Mouse (Mus musculus): Measurements from ENCODE around the gene Dhrs4. TPM values are rescaled to one million over a fixed set of nuclear protein-coding genes. Genes with fewer than 3 reads are reported as not detected.

The Dhrs4 gene
- polyA plus RNA-seq, 1 experiment from 2014 or later: 21.5 TPM

DNA sequence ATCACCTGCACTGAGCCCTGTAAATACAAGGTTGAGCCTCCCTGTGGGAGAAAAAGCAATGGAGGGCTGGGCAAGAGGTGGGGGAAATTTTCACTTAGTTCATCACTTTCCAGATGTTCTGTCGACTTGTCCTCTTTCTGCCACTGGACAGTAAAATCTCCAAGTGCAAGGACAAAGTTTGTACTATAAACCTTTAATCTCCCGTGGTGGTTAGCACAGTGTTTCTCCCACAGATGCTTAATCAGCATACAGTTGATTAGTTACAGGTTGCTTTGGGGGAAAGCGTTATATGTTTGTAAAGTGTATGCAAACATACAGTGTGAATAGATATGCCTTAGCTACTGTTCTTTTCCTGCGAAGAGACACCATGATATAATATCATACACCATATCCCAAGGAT lies 12.1 kb upstream of the Dhrs4 start:
- WGBS: 82% methylated on average over 4 of the region's 4 CpGs
- H3K4me3 ChIP-seq (replicated peaks): no peak overlapping the region
- peaks cover 1% of the 10 kb centered on the region; the same call in 1 of the 2 replicates for H3K4me1 ChIP-seq
- H3K9ac ChIP-seq (replicated peaks): no peak overlapping the region
- H3K9me3 ChIP-seq (replicated peaks): no peaks in the 10 kb centered on the region
- H3K4me2 ChIP-seq: no peak overlapping the region
- H3K27me3 ChIP-seq (replicated peaks): no peaks in the 10 kb centered on the region
- no peak overlapping the region for H3K27ac ChIP-seq (replicated peaks)
- ATAC-seq (ENCODE audit: low FRiP score): no peak
- H3K36me3 ChIP-seq: no peaks in the 10 kb centered on the region

DNA sequence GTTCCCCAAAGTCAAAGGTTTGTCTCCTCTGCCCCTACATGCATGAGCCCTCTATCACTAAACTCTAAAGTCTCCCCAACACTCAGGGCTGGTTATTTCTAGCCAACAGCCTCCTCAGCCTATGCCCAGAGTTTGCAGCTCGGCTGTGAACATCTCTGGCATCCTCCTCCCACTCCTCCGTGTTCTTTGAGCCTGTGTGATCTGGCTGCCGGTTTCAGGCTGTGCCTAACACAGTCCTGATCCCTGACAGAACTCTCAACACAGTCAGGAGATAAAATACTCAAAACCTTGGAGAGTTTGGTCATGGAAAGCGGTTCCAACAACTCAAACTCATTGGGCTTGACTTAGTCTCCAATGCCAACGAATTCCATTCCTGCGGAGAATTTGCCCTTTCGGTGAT lies 11.4 kb upstream of the Dhrs4 start:
- H3K4me3 ChIP-seq (replicated peaks): no peak overlapping the region
- WGBS: 84% methylated on average over 7 of the region's 7 CpGs
- H3K9me3 ChIP-seq (replicated peaks): no peaks in the 10 kb centered on the region
- no peak for ATAC-seq (ENCODE audit: low FRiP score)
- no peaks in the 10 kb centered on the region for H3K27me3 ChIP-seq (replicated peaks)
- H3K4me2 ChIP-seq: no peak overlapping the region
- H3K4me1 ChIP-seq: peaks cover 6% of the 10 kb centered on the region; the same call in 1 of the 2 replicates
- no peaks in the 10 kb centered on the region for H3K36me3 ChIP-seq
- H3K27ac ChIP-seq (replicated peaks): no peak overlapping the region
- H3K9ac ChIP-seq (replicated peaks): no peak overlapping the region

DNA sequence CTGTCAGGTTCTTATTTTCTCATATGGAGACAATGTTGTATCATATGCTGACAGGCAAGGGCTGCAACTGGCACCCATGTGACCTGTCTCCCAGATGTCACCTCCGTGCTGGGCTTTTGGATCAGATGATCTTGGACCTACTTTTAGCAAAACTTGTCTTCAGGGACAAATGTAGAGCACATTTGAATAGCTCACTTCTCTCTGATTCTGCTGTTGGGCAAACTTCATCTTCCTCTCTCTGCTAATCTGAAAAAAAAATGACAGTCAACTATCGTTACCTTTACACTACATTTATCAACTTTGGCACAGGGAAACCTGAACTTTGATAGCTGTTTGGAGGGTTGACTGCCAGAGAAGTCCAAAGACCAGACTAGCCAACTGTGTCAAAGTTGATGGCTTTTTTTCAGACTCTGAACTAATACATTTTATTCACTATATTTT lies 10.2 kb upstream of the Dhrs4 start:
- Histone ChIP-seq H3K4me1 (peaks cover 6% of the 10 kb centered on the region; the same call in 1 of the 2 replicates), H3K4me2 (no peak overlapping the region), H3K27me3 (replicated peaks) (no peaks in the 10 kb centered on the region), H3K4me3 (replicated peaks) (no peak overlapping the region), H3K36me3 (no peaks in the 10 kb centered on the region), H3K9ac (replicated peaks) (no peak overlapping the region), H3K9me3 (replicated peaks) (no peaks in the 10 kb centered on the region), H3K27ac (replicated peaks) (no peak overlapping the region)
- WGBS: 88% methylated on average over 2 of the region's 2 CpGs
- no peak for ATAC-seq (ENCODE audit: low FRiP score)

DNA sequence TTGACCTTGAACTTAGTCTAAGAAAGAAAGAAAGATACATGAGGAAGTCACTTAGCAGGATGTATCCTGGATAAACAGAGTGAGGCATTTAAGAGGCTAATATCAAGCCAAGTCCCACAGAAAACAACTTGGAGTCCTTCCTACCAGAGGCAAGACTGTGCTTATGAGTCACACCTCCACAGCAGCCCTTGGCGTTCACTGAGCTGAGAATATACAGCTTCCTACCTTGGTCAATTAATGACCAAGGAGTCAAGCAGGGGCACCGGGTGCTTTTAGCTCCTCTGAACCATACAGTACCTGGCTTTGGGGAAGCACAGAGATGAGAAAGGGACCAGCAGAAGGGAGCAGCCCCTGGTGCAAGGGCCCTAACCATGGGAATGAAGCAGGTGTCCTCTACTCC lies 9.5 kb upstream of the Dhrs4 start:
- no peak overlapping the region for H3K4me2 ChIP-seq
- H3K9ac ChIP-seq (replicated peaks): no peak overlapping the region
- H3K9me3 ChIP-seq (replicated peaks): no peaks in the 10 kb centered on the region
- no peaks in the 10 kb centered on the region for H3K36me3 ChIP-seq
- H3K27me3 ChIP-seq (replicated peaks): no peaks in the 10 kb centered on the region
- peaks cover 6% of the 10 kb centered on the region; the same call in 1 of the 2 replicates for H3K4me1 ChIP-seq
- 83% methylated on average over 2 of the region's 2 CpGs for WGBS
- ATAC-seq (ENCODE audit: low FRiP score): no peak
- no peak overlapping the region for H3K4me3 ChIP-seq (replicated peaks)
- H3K27ac ChIP-seq (replicated peaks): no peak overlapping the region

DNA sequence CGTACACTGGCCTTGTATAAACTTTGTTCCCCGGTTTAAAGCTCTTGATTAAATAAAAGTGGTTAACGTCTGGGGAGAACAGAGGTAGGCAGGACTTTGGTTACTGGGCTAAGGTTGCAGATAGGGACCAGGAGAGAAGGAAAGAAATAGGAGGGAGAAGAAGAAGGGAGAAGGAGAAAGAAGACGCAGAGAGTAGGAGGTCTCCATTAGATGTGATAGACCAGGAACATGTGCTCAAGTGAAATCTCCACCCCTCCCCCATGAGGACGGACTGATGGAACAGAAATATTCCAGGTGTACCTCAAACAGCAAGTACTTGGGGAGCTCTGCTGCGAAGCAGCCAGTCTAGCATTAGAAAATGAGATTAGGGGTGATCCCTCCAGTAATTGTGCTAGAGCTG lies 8.7 kb upstream of the Dhrs4 start:
- H3K4me1 ChIP-seq: peaks cover 6% of the 10 kb centered on the region; the same call in 1 of the 2 replicates
- H3K27me3 ChIP-seq (replicated peaks): no peaks in the 10 kb centered on the region
- H3K4me3 ChIP-seq (replicated peaks): no peak overlapping the region
- H3K9ac ChIP-seq (replicated peaks): no peak overlapping the region
- no peak overlapping the region for H3K4me2 ChIP-seq
- no peak overlapping the region for H3K27ac ChIP-seq (replicated peaks)
- 88% methylated on average over 6 of the region's 6 CpGs for WGBS
- H3K36me3 ChIP-seq: no peaks in the 10 kb centered on the region
- no peaks in the 10 kb centered on the region for H3K9me3 ChIP-seq (replicated peaks)
- no peak for ATAC-seq (ENCODE audit: low FRiP score)

DNA sequence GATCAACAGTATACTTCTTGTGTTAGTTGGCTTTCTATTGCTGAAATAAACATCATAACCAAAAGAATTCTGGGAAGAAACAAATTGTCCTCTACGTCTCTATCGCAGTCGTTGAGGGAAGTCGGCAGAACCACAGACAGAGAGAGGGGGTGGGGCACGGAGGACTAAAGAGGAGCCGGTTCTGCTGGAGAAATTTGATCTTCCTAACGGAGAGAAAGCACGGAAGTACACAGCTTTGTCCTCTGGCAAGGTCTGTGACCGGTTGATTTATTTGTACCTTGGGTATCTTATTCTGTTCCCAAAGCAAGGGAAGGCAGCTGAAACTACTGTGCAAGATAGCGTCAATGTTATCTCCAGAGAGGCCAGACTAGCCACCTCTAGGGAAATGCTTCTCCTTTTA lies 7.8 kb upstream of the Dhrs4 start:
- Histone ChIP-seq H3K27me3 (replicated peaks) (no peaks in the 10 kb centered on the region), H3K4me3 (replicated peaks) (no peak overlapping the region), H3K9me3 (replicated peaks) (no peaks in the 10 kb centered on the region), H3K36me3 (no peaks in the 10 kb centered on the region), H3K9ac (replicated peaks) (no peak overlapping the region), H3K4me2 (peak overlapping the region; percentile 19; the same call in 1 of the 2 replicates), H3K4me1 (peaks cover 6% of the 10 kb centered on the region; the same call in 1 of the 2 replicates), H3K27ac (replicated peaks) (no peak overlapping the region)
- 19% methylated on average over 10 of the region's 10 CpGs for WGBS
- ATAC-seq (ENCODE audit: low FRiP score): no peak

DNA sequence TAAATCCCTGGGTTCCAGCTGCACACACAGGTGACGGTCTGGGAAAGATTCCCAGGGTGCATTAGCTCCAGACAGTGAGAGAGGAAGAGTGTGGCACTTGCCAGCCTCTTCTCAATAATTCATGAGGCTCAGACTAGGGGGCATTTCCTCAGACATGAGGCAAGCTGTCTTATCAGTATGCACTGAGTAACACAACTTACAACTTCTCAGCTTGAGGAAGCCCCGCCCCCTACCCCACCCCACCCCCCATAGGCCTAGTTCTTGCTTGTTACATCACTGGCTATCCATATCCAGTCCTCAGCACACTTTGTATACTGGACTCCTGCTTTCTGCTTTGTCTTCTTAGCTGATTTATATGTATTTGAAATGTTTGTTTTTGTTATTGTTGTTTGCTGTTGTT lies 2.9 kb upstream of the Dhrs4 start:
- Histone ChIP-seq H3K27me3 (replicated peaks) (no peaks in the 10 kb centered on the region), H3K36me3 (no peaks in the 10 kb centered on the region), H3K9ac (replicated peaks) (no peak overlapping the region), H3K9me3 (replicated peaks) (no peaks in the 10 kb centered on the region), H3K4me3 (replicated peaks) (no peak overlapping the region), H3K4me1 (peaks cover 17% of the 10 kb centered on the region; the same call in 1 of the 2 replicates), H3K4me2 (no peak overlapping the region), H3K27ac (replicated peaks) (no peak overlapping the region)
- ATAC-seq (ENCODE audit: low FRiP score): no peak
- 60% methylated on average over 2 of the region's 2 CpGs for WGBS

DNA sequence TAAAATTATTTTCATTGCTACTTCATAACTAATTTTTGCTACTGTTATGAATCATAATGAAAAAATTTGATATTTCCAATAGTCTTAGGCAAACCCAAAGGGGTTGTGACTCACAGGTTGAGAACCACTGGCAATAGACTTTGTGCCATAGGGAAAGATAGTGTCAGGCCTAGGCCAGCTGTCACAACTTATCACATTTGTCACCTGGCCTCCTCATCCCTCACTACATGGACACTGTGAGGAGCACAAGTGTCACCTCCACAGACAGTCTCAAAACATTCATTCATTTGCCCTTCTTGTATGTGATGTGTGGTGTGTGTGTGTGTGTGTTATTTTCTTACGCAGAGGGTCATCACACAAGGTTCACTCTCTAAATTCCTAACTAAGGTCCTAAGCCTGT lies 1.1 kb upstream of the Dhrs4 start:
- Histone ChIP-seq H3K27ac (replicated peaks) (no peak overlapping the region), H3K9ac (replicated peaks) (no peak overlapping the region), H3K4me1 (peaks cover 12% of the 10 kb centered on the region; the same call in 1 of the 2 replicates), H3K4me2 (no peak overlapping the region), H3K4me3 (replicated peaks) (no peak overlapping the region), H3K27me3 (replicated peaks) (no peaks in the 10 kb centered on the region), H3K36me3 (no peaks in the 10 kb centered on the region), H3K9me3 (replicated peaks) (no peaks in the 10 kb centered on the region)
- ATAC-seq (ENCODE audit: low FRiP score): no peak
- WGBS: 100% methylated on average over 1 of the region's 1 CpGs

DNA sequence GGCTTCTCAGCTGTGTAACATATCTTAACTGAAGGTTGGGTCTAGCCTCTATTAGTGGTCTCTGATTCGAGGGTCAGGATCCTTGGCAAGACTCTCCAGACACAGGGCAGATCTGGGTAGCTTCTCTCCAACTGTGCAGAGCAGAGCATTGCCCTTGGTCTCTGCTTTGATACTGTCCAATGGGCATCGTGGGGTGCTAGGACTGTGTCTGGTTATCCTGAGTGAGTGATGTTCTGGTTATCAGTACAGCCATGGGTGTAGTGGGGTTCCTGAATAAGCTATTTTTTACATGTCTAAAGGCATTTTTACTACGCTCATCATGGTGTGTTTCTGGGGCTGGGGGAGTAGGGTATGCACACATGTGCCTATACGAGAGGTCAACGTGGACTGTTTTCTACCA lies 729 bp upstream of the Dhrs4 start:
- H3K4me2 ChIP-seq: no peak overlapping the region
- no peak for ATAC-seq (ENCODE audit: low FRiP score)
- no peaks in the 10 kb centered on the region for H3K9me3 ChIP-seq (replicated peaks)
- no peak overlapping the region for H3K4me3 ChIP-seq (replicated peaks)
- H3K36me3 ChIP-seq: no peaks in the 10 kb centered on the region
- WGBS: 95% methylated on average over 5 of the region's 5 CpGs
- H3K27me3 ChIP-seq (replicated peaks): no peaks in the 10 kb centered on the region
- no peak overlapping the region for H3K27ac ChIP-seq (replicated peaks)
- H3K9ac ChIP-seq (replicated peaks): no peak overlapping the region
- H3K4me1 ChIP-seq: peaks cover 12% of the 10 kb centered on the region; the same call in 1 of the 2 replicates

DNA sequence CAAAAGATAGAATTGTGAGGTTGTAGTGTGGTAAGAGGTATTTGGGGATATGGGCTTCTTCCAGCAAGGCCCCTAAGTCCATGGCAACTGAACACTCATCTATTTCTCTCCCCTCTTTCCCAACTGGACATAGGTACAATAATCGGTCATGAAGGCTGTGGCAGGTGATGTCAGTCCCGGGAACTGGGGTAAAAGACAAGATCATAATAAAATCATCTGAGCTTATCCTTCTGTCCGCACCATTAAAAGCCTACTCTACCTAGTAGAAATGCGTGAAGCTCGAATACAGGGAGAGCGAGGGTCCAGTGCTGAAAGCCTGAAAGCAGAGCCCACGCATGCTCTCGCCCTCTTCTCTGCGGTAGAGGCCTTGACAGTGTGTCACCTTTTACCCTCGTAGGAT lies 1.1 kb downstream of the Dhrs4 start:
- no peak overlapping the region for H3K4me3 ChIP-seq (replicated peaks)
- peak overlapping the region; percentile 67 for H3K4me2 ChIP-seq
- H3K27me3 ChIP-seq (replicated peaks): no peaks in the 10 kb centered on the region
- no peaks in the 10 kb centered on the region for H3K9me3 ChIP-seq (replicated peaks)
- H3K36me3 ChIP-seq: no peaks in the 10 kb centered on the region
- no peak for ATAC-seq (ENCODE audit: low FRiP score)
- H3K27ac ChIP-seq (replicated peaks): no peak overlapping the region
- H3K9ac ChIP-seq (replicated peaks): no peak overlapping the region
- 95% methylated on average over 10 of the region's 10 CpGs for WGBS
- peaks cover 14% of the 10 kb centered on the region; the same call in 1 of the 2 replicates for H3K4me1 ChIP-seq

DNA sequence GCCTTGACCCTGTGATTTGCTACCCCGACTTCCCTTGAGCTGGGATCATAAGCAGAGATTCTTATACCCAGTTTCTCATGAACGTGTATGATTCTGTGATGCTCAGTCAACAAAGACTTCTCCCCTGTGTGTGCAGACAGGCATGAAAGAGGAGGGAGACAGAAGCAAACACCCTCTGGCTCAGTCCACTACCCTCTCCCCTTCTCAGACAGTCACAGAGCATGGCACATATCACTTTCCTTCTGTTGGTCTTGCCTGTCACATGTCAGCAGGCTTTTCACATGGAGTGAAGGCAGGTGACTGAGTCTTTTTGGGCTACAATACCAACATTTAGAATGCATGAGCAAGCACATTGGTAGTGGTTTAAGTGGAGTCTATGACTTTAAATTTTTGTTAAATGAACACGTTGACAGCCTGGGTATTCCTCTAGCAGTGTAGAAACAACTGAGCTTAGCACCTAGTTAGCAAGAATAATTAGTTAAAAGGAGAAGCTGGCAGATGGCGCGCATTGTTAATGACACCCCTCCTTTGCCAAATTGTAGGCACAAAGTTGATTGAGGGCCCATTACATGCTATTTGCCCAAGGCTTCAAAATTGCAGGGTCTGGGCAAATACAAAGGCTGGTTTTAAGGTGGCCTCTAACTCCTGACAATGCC lies 6.0 kb downstream of the Dhrs4 start:
- no peaks in the 10 kb centered on the region for H3K9me3 ChIP-seq (replicated peaks)
- H3K4me1 ChIP-seq: 0 out of 2 replicates have a peak, but pooled peaks cover 5% of the 10 kb centered on the region
- no peak overlapping the region for H3K4me2 ChIP-seq
- no peak overlapping the region for H3K4me3 ChIP-seq (replicated peaks)
- no peaks in the 10 kb centered on the region for H3K36me3 ChIP-seq
- no peak for ATAC-seq (ENCODE audit: low FRiP score)
- WGBS: 56% methylated on average over 5 of the region's 5 CpGs
- no peak overlapping the region for H3K9ac ChIP-seq (replicated peaks)
- no peak overlapping the region for H3K27ac ChIP-seq (replicated peaks)
- no peaks in the 10 kb centered on the region for H3K27me3 ChIP-seq (replicated peaks)

DNA sequence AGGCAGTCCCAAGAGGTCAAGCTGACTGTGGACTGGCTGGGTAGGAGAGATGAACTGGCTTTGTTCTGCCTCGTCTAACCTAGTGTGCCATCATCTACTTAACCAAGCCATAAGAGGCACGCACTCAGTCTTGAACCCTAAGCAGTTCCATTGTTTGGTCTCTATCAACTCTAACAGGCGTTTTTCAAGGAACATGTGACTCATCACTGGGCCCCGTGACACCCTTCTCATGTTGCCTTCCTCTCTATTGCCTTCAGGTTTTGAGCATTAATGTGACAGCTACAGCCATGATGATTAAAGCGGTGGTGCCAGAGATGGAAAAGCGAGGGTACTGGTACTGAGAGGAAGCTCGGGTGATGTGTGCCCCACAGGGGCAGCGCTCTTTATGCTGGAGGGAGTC lies 8.3 kb downstream of the Dhrs4 start:
- Histone ChIP-seq H3K27ac (replicated peaks) (no peak overlapping the region), H3K9ac (replicated peaks) (no peak overlapping the region), H3K36me3 (no peaks in the 10 kb centered on the region), H3K4me3 (replicated peaks) (no peak overlapping the region), H3K4me2 (no peak overlapping the region), H3K9me3 (replicated peaks) (no peaks in the 10 kb centered on the region), H3K4me1 (peaks cover 16% of the 10 kb centered on the region), H3K27me3 (replicated peaks) (no peaks in the 10 kb centered on the region)
- no peak for ATAC-seq (ENCODE audit: low FRiP score)
- 89% methylated on average over 8 of the region's 8 CpGs for WGBS
